Mouse (Mus musculus): ENCODE data around the gene Fam71f1.

GRCm38 (mm10) chr6:29270961-29271360 lies 48.0 kb upstream of the Fam71f1 start:
- no peak for TF ChIP-seq CTCF (IDR thresholded peaks at IDR 0.05; ENCODE audit: low read depth, low read length)
- TF ChIP-seq TAL1 (conservative IDR thresholded peaks at IDR 0.05; ENCODE audit: low read depth, low read length), result no peak
